Mouse (Mus musculus): Measurements from ENCODE around the gene Gjd3.
A peak's percentile ranks its signal among the peaks of the same experiment; 100 is the strongest.

The Gjd3 gene

GRCm38 (mm10) chr11:98963191-98964021, 19.4 kb downstream of the Gjd3 start:
- peak; percentile 94 for DNase-seq (ENCODE audit: inconsistent ontology term)

GRCm38 (mm10) chr11:98962421-98963095, 20.3 kb downstream of the Gjd3 start:
- DNase-seq (ENCODE audit: inconsistent ontology term) = no peak

GRCm38 (mm10) chr11:98961766-98962165, 21.1 kb downstream of the Gjd3 start:
- no peak for DNase-seq (ENCODE audit: inconsistent ontology term)

GRCm38 (mm10) chr11:98961051-98961592, 21.7 kb downstream of the Gjd3 start:
- peak; percentile 60 for DNase-seq (ENCODE audit: inconsistent ontology term)

- peak; percentile 89 for DNase-seq (ENCODE audit: inconsistent ontology term)
Measured at GRCm38 (mm10) chr11:98960313-98960906, 22.4 kb downstream of the Gjd3 start.

GRCm38 (mm10) chr11:98959437-98960312, 23.1 kb downstream of the Gjd3 start:
- peak; percentile 88 for DNase-seq (ENCODE audit: inconsistent ontology term)

- no peak for DNase-seq (ENCODE audit: inconsistent ontology term)
Measured at GRCm38 (mm10) chr11:98956340-98956739, 26.5 kb downstream of the Gjd3 start.

GRCm38 (mm10) chr11:98955707-98956235, 27.0 kb downstream of the Gjd3 start:
- DNase-seq (ENCODE audit: inconsistent ontology term) = no peak

- no peak for DNase-seq (ENCODE audit: inconsistent ontology term)
Measured at GRCm38 (mm10) chr11:98954801-98955706, 27.8 kb downstream of the Gjd3 start.

- DNase-seq (ENCODE audit: inconsistent ontology term) = peak; percentile 69
Measured at GRCm38 (mm10) chr11:98954373-98954772, 28.4 kb downstream of the Gjd3 start.

GRCm38 (mm10) chr11:98953835-98954320, 28.9 kb downstream of the Gjd3 start:
- no peak for DNase-seq (ENCODE audit: inconsistent ontology term)

- no peak for DNase-seq (ENCODE audit: inconsistent ontology term)
Measured at GRCm38 (mm10) chr11:98953361-98953760, 29.5 kb downstream of the Gjd3 start.

GRCm38 (mm10) chr11:98952736-98953135, 30.1 kb downstream of the Gjd3 start:
- DNase-seq (ENCODE audit: inconsistent ontology term) = no peak

- DNase-seq (ENCODE audit: inconsistent ontology term) = no peak
Measured at GRCm38 (mm10) chr11:98952111-98952510, 30.7 kb downstream of the Gjd3 start.

GRCm38 (mm10) chr11:98951026-98951906, 31.6 kb downstream of the Gjd3 start:
- peak; percentile 97 for DNase-seq (ENCODE audit: inconsistent ontology term)

- no peak for DNase-seq (ENCODE audit: inconsistent ontology term)
Measured at GRCm38 (mm10) chr11:98950484-98950883, 32.3 kb downstream of the Gjd3 start.

GRCm38 (mm10) chr11:98949958-98950460, 32.8 kb downstream of the Gjd3 start:
- DNase-seq (ENCODE audit: inconsistent ontology term) = peak; percentile 6

- no peak for DNase-seq (ENCODE audit: inconsistent ontology term)
Measured at GRCm38 (mm10) chr11:98949242-98949957, 33.4 kb downstream of the Gjd3 start.

All from Muller cell, postnatal 12 days (primary cell).